Mouse (Mus musculus) stomach, embryonic 15.5 days (tissue): Measurements from ENCODE around the gene Ywhag. TPM values are rescaled to one million over a fixed set of nuclear protein-coding genes. Genes with fewer than 3 reads are reported as not detected.

Source experiments
- ATAC-seq: fragments of 200-750 bp; cut with Nextera tagmentation; 2 replicates; pipeline ENCODE4 v1.8.0; 2017; ENCODE audit warnings: low read depth, moderate number of reproducible peaks, moderate TSS enrichment; ENCODE audit not compliant: insufficient read depth, low FRiP score
- H3K27ac ChIP-seq: fragments of 300-500 bp; sonication (generic); 2 replicates; pipeline ENCODE4 v1.5.1; 2015; ENCODE audit warnings: mild to moderate bottlenecking, inconsistent platforms
- H3K27me3 ChIP-seq: fragments of 300-500 bp; sonication (generic); replicated peaks from 2 replicates; pipeline ENCODE4 v1.6.1; 2015; ENCODE audit warnings: inconsistent platforms
- H3K36me3 ChIP-seq: fragments of 300-500 bp; sonication (generic); 2 replicates; pipeline ENCODE4 v1.6.1; 2015; ENCODE audit warnings: inconsistent platforms
- H3K4me1 ChIP-seq: fragments of 300-500 bp; sonication (generic); 2 replicates; pipeline ENCODE4 v1.6.1; 2015; ENCODE audit warnings: inconsistent platforms
- H3K4me2 ChIP-seq: fragments of 300-500 bp; sonication (generic); 2 replicates; pipeline ENCODE4 v1.6.1; 2015; ENCODE audit warnings: mild to moderate bottlenecking, inconsistent platforms
- H3K4me3 ChIP-seq: fragments of 300-500 bp; sonication (generic); replicated peaks from 2 replicates; pipeline ENCODE4 v1.5.1; 2015; ENCODE audit warnings: inconsistent platforms
- H3K9ac ChIP-seq: fragments of 300-500 bp; sonication (generic); 2 replicates; pipeline ENCODE4 v1.6.1; 2015; ENCODE audit warnings: inconsistent platforms
- H3K9me3 ChIP-seq: fragments of 300-500 bp; sonication (generic); 2 replicates; pipeline ENCODE4 v1.6.1; 2016; ENCODE audit warnings: inconsistent platforms
- WGBS: fragments of 180-500 bp; shearing (Covaris S2); methylation state at CpG from one replicate; pipeline ENCODE4 v1.1.7; 2015; 5-methylcytosine and 5-hydroxymethylcytosine counted together
- polyA plus RNA-seq: library from polyadenylated mRNA; unstranded; fragments of >200 nt; fragmentation: Nextera tagmentation; extraction: Ambion mirVana; gene quantifications from 2 replicates; pipeline ENCODE4 v1.2.1, GENCODE M21; 2015

The Ywhag gene
- polyA plus RNA-seq, 1 experiment from 2014 or later, result 173 TPM

DNA sequence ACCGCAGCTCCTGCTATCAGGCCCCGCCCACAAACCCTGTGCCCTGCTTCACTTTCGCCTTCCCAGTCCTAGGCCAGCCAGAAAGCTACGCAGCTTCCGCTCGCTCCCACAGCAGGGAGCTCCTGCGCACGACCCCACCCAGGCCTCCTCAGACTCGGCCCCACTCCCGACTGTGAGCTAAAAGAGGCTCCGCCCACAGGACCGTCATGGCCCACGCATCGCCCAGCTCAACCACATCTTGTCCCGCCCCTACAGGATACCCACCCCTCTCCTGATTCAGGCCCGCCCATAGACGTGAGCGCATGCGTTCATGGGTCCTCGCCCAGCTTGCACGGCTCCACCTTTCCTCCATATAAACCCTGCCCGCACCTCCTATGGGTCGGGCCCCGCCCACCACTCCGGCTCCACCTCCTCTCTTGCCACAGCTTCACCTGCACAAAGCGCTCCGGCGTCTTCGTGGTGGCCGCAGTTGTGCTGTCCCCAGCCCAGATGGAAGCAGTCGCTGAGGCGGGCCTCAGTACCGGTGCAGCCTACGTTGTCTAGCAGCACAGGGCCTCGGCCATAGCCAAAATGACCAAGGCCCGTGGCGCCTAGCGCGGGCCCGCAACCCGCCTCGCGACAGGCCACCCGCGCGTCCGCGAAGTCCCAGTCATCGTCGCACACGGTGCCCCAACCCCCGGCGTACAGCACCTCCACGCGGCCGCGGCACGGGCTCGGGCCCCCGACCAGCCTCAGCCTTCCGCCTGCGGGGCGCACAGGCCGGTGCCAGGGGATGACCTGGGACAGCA, 28.3 kb upstream of the Ywhag start:
- H3K9me3 ChIP-seq, result no peaks in the 10 kb centered on the region

DNA sequence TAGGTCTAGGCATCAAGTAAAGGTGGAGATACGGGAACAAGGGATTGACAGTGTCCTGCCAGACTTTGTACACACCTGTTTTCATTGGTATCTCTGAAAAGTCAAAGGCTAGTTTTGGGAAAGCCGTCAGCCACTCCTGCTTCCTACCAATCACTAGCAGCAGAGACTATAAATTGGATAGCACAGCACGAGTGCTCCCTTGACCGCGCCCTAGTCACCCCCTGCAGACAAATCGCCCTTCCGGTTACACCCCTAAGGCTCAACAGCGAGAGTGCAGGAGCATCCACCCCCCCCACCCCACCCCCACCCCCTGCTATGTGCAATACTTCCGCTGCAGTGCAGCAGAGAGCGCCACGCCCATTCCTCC, 27.7 kb upstream of the Ywhag start:
- H3K27ac ChIP-seq, result peak overlapping the region; percentile 89
- H3K36me3 ChIP-seq, result no peaks in the 10 kb centered on the region
- H3K4me2 ChIP-seq, result peak overlapping the region; percentile 96
- ATAC-seq, result no peak; the same call in 1 of the 2 replicates
- H3K9me3 ChIP-seq, result no peaks in the 10 kb centered on the region
- no peaks in the 10 kb centered on the region for H3K27me3 ChIP-seq
- 0% methylated on average over 11 of the region's 11 CpGs for whole genome bisulfite sequencing
- no peak overlapping the region for H3K9ac ChIP-seq
- peaks cover 23% of the 10 kb centered on the region for H3K4me1 ChIP-seq
- peak overlapping the region; percentile 66 for H3K4me3 ChIP-seq

More for the DNA sequence above, 28.3 kb upstream of the Ywhag start:
- Histone ChIP-seq H3K27ac (peak overlapping the region; percentile 98), H3K4me3 (peak overlapping the region; percentile 66), H3K27me3 (no peaks in the 10 kb centered on the region), H3K4me2 (peak overlapping the region; percentile 96), H3K9ac (peak overlapping the region; percentile 87), H3K36me3 (no peaks in the 10 kb centered on the region), H3K4me1 (peaks cover 21% of the 10 kb centered on the region; the same call in 1 of the 2 replicates)
- under 1% methylated on average over 64 of the region's 64 CpGs for WGBS
- ATAC-seq, result peak; percentile 91

DNA sequence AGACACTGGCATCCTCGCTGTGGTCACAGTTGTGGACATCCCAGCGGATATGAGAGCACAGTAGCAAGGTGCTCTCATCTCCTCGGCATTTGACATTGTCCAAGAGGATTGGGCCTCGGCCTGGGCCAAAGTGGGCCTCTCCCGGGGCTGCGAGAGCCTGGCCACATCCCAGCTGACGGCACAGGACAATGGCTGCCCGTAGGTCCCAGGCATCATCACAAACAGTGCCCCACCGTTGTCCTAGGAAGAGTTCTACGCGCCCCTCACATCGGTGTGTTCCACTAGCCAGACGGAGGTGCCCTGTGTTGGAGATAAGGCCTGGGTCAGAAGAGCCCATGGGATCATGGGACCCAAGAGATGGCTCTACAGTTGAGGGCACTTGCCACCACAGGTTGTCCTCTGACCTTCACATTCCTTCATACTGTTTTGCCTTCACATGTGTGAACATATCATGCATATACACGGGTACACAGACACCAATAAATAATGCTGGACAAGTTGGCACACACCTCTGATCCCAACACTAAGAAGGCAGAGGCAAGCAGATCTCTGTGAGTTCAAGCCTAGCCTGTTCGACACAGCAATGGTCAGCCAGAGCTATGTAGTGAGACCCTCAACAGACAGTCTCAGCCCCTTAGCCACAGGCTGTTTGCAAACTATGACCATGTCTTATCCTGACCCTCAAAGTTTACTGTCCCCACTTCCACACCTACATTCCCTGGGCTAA, 26.7 kb upstream of the Ywhag start:
- WGBS, result 96% methylated on average over 15 of the region's 15 CpGs
- Histone ChIP-seq H3K27me3 (no peaks in the 10 kb centered on the region), H3K36me3 (no peaks in the 10 kb centered on the region), H3K27ac (0 out of 2 replicates have a peak overlapping the region, but pooled peaks have one; percentile 89), H3K4me3 (peak overlapping the region; percentile 66; the same call in 1 of the 2 replicates), H3K9ac (no peak overlapping the region), H3K4me1 (peaks cover 26% of the 10 kb centered on the region), H3K4me2 (peak overlapping the region; percentile 96; the same call in 1 of the 2 replicates), H3K9me3 (no peaks in the 10 kb centered on the region)
- no peak for ATAC-seq

DNA sequence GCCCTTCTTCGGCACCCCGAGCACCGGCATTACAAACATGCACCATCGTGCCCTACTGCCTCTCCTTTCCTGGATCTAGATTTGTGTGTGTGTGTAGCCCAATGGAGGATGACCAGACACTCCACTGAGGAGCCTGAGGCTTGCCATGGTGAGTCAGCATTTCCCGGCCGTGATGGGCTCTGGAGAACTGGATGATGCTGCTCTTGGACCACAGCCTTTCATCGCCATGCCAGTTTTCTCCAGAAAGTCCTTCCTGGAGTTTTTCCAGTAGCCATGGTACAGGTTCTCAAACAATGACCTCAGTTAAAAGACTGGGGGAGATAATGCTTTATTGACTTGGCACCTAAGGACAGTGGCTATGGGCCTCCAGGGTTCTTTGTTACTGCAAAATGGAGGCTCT, 25.5 kb upstream of the Ywhag start:
- H3K27me3 ChIP-seq, result no peaks in the 10 kb centered on the region
- no peak overlapping the region for H3K4me2 ChIP-seq
- no peaks in the 10 kb centered on the region for H3K36me3 ChIP-seq
- no peak for ATAC-seq
- peaks cover 16% of the 10 kb centered on the region for H3K4me1 ChIP-seq
- no peak overlapping the region for H3K9ac ChIP-seq
- no peak overlapping the region for H3K27ac ChIP-seq
- H3K9me3 ChIP-seq, result no peaks in the 10 kb centered on the region
- 92% methylated on average over 7 of the region's 7 CpGs for WGBS
- no peak overlapping the region for H3K4me3 ChIP-seq

DNA sequence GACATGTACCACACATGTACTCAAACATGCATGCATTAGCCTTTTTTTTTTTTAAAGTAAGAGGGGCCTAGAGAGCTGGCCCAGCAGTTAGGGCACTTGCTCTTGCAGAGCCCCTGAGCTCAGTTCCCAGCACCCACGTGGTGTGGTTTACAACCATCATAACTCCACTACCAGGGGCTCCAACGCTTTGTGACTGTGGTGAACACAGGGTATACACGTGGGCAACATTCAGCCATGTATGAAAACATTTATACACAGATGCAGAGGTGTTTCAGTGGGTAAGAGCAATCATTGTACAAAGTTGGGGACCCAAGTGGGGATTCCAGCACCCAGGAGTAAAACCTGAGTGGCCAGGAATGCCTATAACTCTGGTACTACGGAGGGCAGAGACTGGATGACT, 24.0 kb upstream of the Ywhag start:
- H3K4me1 ChIP-seq, result peaks cover 16% of the 10 kb centered on the region
- H3K4me2 ChIP-seq, result peak overlapping the region; percentile 56; the same call in 1 of the 2 replicates
- no peaks in the 10 kb centered on the region for H3K9me3 ChIP-seq
- H3K9ac ChIP-seq, result no peak overlapping the region
- no peak for ATAC-seq
- no peaks in the 10 kb centered on the region for H3K27me3 ChIP-seq
- H3K4me3 ChIP-seq, result no peak overlapping the region
- 88% methylated on average over 4 of the region's 4 CpGs for WGBS
- H3K36me3 ChIP-seq, result no peaks in the 10 kb centered on the region
- peak overlapping the region; percentile 96 for H3K27ac ChIP-seq

DNA sequence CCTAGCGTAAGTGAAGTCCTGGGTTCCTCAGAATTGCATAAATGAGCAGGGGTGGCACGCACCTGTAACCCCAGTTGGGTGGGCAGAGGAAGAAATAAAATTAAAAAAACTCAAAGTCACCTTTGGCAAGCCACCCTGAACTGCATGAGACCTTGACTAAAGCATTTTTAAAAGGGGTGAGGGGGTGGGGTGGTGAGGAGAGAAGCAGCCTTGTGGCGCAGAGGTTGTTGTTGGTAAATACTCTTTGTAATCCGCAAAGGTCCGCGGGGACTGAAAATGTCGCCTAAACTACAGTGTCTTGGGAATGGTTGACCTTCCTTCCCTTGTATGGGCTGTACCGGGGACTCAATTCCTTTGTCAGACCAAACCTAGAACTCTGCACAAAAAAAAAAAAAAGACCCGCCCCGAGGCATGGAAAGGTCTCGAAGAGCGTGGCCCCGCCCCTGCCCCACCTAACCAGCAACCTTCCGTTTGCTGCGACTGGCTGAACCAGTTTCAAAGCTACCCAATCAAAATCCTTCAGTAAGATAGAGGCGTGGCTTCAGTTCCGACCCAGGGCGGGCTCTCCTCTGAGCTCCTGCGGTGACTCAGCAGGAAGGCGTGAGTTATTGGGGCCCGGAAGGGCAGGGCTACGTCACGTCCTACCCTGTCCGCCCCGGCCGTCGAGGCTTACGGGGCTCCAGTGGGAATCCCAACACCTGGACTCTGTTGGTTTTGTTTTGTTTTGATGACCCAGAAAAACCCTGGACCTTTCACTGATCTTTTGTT, 23.0 kb upstream of the Ywhag start:
- Histone ChIP-seq H3K9me3 (no peaks in the 10 kb centered on the region), H3K27ac (peak overlapping the region; percentile 96), H3K4me2 (peak overlapping the region; percentile 56), H3K36me3 (no peaks in the 10 kb centered on the region), H3K4me1 (peaks cover 12% of the 10 kb centered on the region), H3K27me3 (no peaks in the 10 kb centered on the region), H3K9ac (no peak overlapping the region), H3K4me3 (peak overlapping the region; percentile 24)
- ATAC-seq, result peak; percentile 87
- WGBS, result 7% methylated on average over 28 of the region's 28 CpGs

DNA sequence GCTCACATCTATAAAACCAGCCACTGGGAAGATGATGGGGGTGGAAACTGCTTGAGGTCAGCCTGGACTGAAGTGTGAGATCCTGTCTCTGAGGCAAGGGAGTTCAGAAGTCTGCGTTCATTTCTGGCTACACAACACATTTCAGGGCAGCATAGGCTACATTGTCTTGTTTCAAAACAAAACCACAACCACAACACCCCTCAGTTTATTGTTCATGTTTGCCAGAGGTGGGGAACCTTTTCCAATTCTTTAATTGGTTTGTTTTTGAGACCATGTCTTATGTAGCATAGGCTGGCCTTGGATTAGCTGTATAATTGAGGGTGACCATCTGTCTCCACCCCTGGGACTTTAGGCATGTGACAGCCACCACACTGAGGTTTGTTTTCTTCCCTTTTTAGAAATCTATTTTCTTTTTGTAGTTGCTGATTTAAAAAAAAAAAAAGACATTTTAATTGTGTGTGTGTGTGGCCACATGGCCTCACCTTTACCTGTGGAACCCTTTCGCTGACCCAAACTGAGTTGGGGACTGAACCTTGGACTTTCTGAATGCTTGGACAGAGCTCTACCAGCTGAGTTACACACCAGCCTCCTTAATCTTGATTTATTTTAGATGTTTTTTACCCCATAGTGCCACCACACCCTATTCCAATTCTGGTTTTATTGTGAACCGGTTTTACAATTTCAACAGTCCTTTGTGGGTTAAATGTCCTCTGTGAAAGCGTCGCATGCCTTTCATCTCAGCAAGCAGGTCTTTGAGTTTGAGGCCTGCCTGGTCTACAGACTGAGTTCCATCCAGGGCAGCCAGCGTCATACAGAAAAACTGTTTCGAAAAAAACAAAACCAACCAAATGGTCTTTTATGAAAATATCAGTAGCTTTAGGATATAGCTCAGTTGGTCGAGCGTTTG, 22.1 kb upstream of the Ywhag start:
- Histone ChIP-seq H3K36me3 (no peaks in the 10 kb centered on the region), H3K27me3 (no peaks in the 10 kb centered on the region), H3K9ac (no peak overlapping the region), H3K4me3 (no peak overlapping the region), H3K4me2 (peak overlapping the region; percentile 56; the same call in 1 of the 2 replicates), H3K9me3 (no peaks in the 10 kb centered on the region), H3K4me1 (peaks cover 12% of the 10 kb centered on the region), H3K27ac (peak overlapping the region; percentile 96)
- 67% methylated on average over 9 of the region's 9 CpGs for WGBS
- no peak for ATAC-seq

DNA sequence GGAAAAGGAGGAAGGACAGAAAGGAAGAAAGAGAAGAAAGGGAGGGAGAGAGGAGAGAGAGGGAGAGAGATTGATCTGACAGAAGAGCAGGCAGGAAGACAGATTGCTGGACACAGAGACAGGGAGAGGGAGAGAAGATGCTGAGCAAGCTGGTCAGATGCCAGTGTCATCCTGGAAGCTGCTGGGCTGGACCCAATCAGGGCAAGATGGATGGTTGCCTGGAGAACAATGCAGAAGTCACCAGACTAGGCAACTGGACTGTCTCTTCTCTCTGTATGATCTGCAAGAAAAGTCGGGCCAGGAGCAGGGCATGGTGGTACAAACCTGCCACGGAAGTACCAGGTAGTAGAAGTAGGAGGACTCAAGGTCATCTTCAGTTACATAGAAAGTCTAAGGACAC, 18.4 kb upstream of the Ywhag start:
- Histone ChIP-seq H3K4me2 (no peak overlapping the region), H3K27me3 (no peaks in the 10 kb centered on the region), H3K9me3 (no peaks in the 10 kb centered on the region), H3K9ac (no peak overlapping the region), H3K4me1 (peaks cover 5% of the 10 kb centered on the region), H3K36me3 (no peaks in the 10 kb centered on the region), H3K27ac (no peak overlapping the region), H3K4me3 (no peak overlapping the region)
- no peak for ATAC-seq
- 83% methylated on average over 2 of the region's 2 CpGs for WGBS

DNA sequence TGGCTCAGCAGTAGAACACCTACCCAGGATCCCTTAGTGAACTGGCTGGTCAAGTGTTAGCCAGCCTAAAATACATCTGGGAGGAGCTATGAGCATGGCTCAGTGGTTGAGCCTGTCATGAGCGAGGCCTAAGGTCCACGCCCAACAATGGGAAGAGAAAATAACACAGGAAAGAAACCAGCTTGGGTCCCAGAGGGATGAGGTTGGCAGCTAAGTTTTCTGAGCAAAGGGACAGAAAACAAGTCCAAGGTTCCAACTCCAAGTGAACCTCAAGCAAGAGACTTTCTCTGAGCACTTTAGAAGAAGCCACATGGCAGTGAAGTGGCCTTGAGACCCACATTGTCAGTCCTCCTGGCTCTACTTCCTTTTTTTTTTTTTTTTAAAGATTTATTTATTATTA, 17.2 kb upstream of the Ywhag start:
- WGBS, result 80% methylated on average over 2 of the region's 2 CpGs

DNA sequence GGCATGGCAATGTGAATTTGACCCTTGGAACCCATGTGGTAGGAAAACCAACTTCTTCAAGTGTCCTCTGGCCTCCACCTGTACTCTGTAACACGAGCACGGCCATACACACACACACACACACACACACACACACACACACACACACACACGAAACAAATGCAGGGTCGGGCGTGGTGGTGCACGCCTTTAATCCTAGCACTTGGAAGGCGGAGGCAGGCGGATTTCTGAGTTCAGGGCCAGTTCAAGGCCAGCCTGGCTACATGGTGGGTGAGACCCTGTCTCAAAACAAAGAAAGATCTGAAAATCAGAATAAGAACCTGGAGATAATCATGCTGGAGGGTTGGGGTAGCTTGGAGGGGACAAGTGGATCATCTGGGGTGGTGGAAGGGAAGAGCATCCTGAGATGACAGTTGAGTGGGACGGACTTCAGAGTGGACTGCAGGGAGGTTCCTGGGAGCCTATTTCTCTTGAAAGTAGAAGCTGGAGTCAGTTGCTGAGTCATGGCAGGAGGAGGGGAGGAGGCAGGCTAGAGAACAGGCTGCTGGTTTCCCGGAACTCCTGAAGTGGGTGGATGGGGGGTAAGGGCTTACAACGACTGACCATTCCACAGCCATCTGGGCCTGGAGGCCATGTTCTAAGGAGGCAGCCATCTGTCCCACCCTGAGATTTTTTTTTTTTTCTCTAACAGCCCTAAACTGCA, 16.4 kb upstream of the Ywhag start:
- peak; percentile 48; the same call in 1 of the 2 replicates for ATAC-seq
- H3K27me3 ChIP-seq, result no peaks in the 10 kb centered on the region
- H3K9ac ChIP-seq, result no peak overlapping the region
- H3K9me3 ChIP-seq, result no peaks in the 10 kb centered on the region
- no peak overlapping the region for H3K27ac ChIP-seq
- no peaks in the 10 kb centered on the region for H3K36me3 ChIP-seq
- no peak overlapping the region for H3K4me2 ChIP-seq
- H3K4me1 ChIP-seq, result no peaks in the 10 kb centered on the region; the same call in 1 of the 2 replicates
- 67% methylated on average over 11 of the region's 11 CpGs for WGBS
- no peak overlapping the region for H3K4me3 ChIP-seq

More for the DNA sequence above, 17.2 kb upstream of the Ywhag start:
- H3K4me3 ChIP-seq, result no peak overlapping the region
- no peak overlapping the region for H3K27ac ChIP-seq
- H3K4me2 ChIP-seq, result no peak overlapping the region
- ATAC-seq, result no peak
- H3K9me3 ChIP-seq, result no peaks in the 10 kb centered on the region
- no peaks in the 10 kb centered on the region for H3K36me3 ChIP-seq
- no peaks in the 10 kb centered on the region for H3K27me3 ChIP-seq
- H3K4me1 ChIP-seq, result no peaks in the 10 kb centered on the region
- H3K9ac ChIP-seq, result no peak overlapping the region
